Mouse (Mus musculus): ENCODE results near the gene Actl6b.
"Not testable (repeated sequence)": the region's sequence is repeated elsewhere in the genome, so short reads cannot be mapped to it uniquely, and the experiment has no call there.

Gene Actl6b

GRCm38 (mm10) chr5:137607860-137608653 is 54.7 kb downstream of the Actl6b start:
- no peak for DNase-seq

GRCm38 (mm10) chr5:137608654-137609190 is 55.4 kb downstream of the Actl6b start:
- no peak for DNase-seq

DNA sequence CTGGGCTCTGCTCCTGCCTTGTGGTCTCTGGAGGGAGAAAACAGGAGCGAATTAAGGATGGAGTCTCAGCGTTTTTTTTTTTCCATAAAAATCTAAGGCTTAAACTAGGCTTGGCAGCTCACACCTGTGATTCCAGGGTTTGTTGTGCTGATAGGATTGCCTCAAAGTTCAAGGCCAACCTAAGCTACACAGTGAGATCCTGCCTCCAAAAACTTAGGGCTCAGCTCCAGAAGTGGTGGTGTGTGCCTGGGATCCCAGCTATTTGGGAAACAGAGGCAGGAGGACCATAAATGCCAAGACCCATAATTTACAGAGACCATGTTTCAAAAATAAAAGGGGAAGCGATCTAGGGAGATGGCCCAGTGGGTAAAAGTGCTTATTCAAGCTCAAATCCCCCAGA is 56.0 kb downstream of the Actl6b start:
- DNase-seq, result no peak

- DNase-seq, result no peak
Measured at GRCm38 (mm10) chr5:137610056-137610455, 56.7 kb downstream of the Actl6b start.

DNA sequence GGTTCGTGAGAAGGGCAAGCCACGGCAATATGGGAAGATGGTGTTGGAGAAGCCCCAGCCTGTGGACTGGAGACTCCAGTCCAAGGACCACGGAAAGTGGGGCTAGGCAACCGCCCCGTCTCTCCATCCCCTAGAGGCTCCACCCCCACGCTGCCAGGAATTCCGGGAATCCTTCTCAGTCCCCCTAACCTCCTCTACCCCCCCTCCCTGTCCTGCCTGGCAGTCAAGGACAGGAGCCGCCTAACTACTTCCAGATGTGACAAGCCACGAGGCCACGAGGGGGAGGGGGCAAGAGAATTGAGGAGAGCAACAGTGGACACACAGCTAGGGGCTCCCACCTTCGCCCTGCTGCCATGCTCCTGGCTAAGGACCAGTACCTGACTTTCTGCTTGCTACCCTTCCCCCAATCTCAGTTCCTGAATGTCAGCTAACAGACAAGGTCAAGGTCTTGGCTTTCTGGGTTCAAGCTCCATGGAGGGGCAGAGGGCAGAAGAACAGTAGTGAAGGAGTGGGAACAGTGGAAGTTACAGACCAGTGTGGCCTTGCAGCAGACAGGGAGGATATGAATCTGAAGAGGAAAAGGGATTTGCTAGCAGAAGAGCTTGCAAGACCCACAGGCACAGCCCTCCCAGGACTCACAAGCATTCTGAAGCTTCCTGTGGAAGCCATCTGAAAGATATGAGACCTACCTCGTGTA is 57.4 kb downstream of the Actl6b start:
- no peak for DNase-seq

GRCm38 (mm10) chr5:137611245-137611602 is 57.9 kb downstream of the Actl6b start:
- no peak for DNase-seq

GRCm38 (mm10) chr5:137613076-137613475 is 59.8 kb downstream of the Actl6b start:
- no peak for DNase-seq

DNA sequence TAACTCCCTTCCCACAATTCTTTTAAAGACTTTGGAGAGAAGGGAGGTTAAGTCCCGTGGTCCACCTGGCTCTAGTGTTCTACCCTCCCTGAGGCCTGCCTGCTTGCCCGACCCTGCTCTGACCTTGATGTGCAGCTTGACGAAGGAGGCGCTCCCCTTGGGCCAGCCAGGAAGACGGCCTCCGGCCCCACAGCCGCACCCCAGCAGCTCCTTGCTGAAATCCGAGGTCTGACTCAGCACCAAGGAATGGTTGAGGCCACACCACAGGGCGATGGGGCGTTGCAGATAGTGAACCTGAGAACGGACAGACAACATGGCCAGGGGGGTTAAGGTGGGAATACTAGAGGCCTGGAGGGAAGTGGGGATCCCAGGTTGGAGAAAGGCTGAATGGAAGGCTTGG is 60.2 kb downstream of the Actl6b start, which contains the start of gene Pcolce:
Pcolce (minus strand) TSS at position 235 of the 400 bp plus-strand sequence.
- DNase-seq, result no peak

DNA sequence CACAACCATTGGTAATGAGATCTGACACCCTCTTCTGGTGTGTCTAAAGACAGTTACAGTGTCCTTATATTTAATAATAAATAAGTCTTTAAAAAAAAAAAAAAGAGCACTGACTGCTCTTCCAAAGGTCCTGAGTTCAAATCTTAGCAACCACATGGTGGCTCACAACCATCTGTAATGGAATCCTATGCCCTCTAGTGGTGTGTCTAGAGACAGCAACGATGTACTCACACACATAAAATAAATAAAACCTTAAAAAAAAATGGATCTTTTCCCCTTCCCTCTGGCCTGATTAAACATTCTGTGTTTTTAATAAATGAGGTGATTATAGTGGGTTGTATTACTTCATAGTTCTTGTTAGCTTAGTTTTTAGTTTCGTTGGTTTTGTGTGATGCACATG is 61.6 kb downstream of the Actl6b start:
- DNase-seq, result not testable (repeated sequence)

- no peak for DNase-seq
Measured at GRCm38 (mm10) chr5:137615347-137615746, 62.0 kb downstream of the Actl6b start.
